Mouse (Mus musculus) urinary bladder, postnatal 25 days (tissue): ENCODE data around the gene Praf2.
"Not testable (repeated sequence)": the region's sequence is repeated elsewhere in the genome, so short reads cannot be mapped to it uniquely, and the experiment has no call there.

ENCODE experiments used
- DNase-seq: peaks from one replicate; pipeline ENCODE4 v3.0.0; 2022; ENCODE audit warnings: low spot score

Gene Praf2

GRCm38 (mm10) chrX:7728215-7728921, at the start of gene Praf2:
Gene Praf2 (plus strand): TSS chrX:7728439.
- DNase-seq = peak; percentile 28

- no peak for DNase-seq
These were observed 49.3 kb upstream of the Praf2 start for GRCm38 (mm10) chrX:7678986-7679385.

DNA sequence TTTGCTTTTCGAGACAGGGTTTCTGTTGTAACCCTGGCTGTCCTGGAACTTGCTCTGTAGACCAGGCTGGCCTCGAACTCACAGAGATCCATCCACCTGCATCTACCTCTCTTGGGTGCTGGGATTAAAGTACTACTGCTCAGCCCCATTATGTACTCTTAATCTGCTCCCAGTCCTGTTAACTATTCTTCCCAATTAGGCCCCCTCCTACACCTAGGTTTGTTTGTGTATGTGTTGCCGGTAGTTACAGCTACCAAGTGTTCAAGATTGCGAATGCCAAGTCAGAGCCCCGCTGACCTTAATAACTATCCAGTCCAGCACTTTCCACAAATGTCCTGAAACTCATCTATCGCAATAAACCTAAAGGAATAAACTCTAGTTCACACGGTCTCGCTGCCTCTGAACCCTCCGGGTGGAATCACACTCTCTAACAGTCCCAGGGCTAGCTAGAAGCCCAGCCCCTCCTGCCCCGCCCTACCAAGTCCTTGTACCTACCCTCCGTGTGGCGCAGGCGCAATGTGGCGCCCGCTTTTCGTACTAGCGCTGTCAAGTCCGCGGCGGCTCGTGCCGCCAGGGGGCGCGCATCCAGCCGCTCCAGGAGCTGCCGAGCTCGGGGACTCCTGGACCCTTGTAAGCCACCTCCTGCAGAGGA, 48.7 kb upstream of the Praf2 start:
- DNase-seq = peak; percentile 80

DNA sequence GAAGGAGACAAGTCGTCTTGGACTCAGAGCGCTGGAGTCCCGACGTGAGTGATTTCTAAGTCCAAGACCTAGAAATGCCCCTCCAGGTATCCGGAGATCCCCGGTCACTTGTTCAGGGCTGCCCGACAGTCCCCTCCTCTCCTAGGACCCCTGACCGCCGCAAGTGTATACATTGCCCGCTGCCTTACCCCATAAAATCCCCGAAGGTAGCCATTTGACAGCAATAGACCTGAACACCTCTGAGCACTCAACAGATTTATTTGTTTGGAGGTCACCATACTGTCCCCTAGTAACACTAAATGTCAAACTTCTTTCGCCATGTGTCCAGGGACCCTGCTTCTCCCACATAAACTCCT, 48.2 kb upstream of the Praf2 start:
- no peak for DNase-seq

DNA sequence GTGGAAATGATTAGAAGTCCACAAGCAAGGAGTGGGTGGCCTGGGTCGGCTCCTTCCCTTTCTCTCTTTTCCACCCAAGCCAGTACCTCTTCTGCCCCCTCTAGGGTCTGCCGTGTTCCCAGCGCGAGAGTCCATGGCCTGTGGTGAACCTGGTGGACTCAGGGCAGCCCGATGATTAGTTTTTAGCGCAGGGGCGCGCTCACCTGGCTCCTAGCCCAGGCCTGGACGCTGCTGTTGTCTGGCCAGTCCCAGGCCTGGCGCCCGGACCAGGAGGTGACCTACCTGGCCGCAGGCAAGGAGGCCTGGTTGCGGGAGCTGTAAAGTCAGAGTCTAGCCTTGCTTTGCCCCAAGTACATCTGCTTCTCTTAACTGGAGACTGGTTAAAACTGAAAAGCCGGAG, 47.4 kb upstream of the Praf2 start, which contains the start of gene Magix:
TSS of gene Magix (minus strand) at position 388 of the 400 bp plus-strand sequence.
- DNase-seq = no peak

DNA sequence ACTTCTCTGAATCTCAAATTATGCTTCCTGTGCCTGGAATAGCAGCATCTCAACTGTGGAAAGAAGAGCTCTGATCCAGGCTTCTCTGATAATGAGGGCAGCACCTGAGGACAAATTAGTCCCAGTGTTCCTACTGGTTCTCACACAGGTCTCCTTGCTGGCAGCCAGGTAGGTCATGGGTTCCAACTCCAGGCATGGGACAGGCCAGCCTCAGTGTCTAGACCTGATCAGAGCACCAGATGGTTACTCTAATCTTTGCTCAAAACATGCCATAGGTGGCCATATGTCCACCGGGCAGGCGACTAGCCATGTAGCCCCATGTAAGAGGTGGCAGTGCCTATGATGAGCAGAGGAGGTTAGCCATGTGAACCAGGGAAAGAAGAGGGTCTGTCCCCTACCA, 39.9 kb upstream of the Praf2 start:
- no peak for DNase-seq

DNA sequence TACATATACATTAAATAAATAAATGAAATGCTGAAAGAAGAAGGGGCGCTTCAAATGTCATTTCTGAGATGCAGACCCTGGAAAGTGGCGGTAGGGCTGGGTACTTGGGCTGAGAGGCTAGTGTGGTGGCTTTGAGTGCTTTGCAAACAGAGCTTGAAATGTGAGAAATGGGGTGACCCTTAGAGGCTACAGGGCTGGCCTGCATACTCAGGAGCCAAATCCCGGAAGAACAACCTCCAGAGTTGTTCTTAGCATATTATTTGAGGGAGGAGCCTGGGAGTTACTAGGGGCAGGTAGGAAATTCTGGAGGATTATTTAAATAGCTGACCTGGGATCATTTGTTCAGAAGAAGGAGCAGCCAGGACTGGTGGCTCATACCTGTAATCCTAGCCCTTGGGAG, 37.8 kb upstream of the Praf2 start:
- DNase-seq = no peak

GRCm38 (mm10) chrX:7692862-7693261, 35.4 kb upstream of the Praf2 start:
- DNase-seq = no peak

- no peak for DNase-seq
These were observed 31.7 kb upstream of the Praf2 start for GRCm38 (mm10) chrX:7696520-7696919.

DNA sequence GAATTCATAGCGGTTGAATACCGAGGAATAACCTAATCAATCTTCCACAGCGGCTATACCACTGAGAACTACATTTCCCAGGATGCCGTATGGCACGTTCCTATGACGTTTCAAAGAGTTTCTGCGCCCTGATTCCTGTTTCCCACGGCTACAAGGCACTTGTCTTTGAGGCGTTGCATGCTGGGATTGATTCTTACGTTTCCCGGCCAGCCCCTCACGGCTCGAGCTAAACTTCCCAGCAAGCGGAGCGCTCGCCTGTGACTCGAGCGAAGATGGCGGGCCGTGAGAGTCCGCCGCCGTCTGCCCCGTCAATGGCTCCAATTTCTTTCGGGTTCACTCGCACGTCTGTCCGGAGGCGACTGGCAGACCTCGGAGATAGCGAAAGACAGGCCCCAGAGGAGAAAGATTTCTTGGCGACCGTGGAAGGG, 31.3 kb upstream of the Praf2 start, which contains the start of gene Gpkow:
TSS of gene Gpkow (plus strand) at position 178 of the 428 bp plus-strand sequence.
- peak; percentile 51 for DNase-seq

GRCm38 (mm10) chrX:7713764-7714134, 14.5 kb upstream of the Praf2 start:
- not testable (repeated sequence) for DNase-seq

- DNase-seq = peak; percentile 73
These were observed 13.9 kb upstream of the Praf2 start, which contains the start of gene Wdr45 for GRCm38 (mm10) chrX:7714135-7714899. Gene Wdr45 (plus strand): TSS chrX:7714333.

GRCm38 (mm10) chrX:7716058-7716457, 12.2 kb upstream of the Praf2 start:
- not testable (repeated sequence) for DNase-seq

DNA sequence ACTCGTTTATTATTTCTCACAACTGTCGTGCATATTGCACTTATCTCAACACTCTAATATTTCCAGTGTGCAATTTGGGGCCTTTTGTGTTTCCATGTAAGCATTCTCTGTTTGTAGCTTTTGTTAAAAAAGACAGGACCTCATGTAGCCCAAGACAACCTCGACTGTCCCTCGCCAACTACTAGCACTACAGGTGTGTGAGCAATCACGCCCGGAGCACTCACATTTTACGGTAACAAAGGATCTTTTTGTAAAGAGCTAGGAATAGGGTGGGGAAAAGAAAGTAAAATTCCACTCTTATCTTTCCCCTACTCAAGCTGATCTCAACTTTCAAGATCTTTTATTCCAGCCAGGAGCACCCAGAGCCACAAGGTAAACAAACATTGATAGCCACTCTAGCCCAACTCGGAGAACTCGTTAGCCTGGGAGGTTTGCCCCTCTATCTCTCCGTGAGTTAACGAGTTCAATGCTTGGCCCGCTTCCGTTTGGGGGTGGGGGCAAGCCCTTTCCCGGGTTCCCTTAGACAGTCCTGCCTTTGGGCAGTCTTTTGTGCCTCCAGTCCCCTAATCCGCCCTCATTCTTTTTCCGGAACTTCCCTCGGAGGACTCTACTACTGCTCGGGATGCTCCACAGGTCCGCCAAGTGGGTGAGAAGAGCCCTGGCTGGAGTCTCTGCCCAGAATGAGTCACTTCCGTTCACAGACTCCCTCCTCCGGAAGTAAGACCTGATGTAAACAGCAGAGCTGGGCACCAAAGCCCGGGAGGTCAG, 6.5 kb upstream of the Praf2 start, which contains the start of gene Gm45208:
TSS of gene Gm45208 (plus strand) at position 732 of the 768 bp plus-strand sequence.
- DNase-seq = peak; percentile 41

- DNase-seq = no peak
These were observed 6.0 kb upstream of the Praf2 start for GRCm38 (mm10) chrX:7722282-7722611.

DNA sequence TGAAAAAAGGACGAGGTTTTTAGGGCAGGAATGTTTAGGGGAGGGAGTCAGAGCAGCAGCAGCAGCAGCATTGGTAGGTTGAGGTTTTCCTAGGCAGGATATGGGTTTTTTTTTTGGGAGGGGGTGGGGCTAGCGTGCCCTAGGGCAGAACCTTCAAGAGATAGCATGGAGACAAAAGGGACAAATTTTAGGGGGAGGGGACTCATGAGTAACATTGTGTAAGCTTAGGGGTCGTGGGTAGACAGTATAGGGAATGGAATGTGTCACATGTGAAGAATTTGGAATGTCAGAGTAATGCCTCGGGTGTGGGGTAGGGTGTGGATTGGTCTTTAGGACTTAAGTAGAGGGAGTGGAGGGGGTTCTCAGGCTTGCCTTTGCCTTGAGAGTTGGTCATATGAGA, 5.5 kb upstream of the Praf2 start:
- DNase-seq = no peak

DNA sequence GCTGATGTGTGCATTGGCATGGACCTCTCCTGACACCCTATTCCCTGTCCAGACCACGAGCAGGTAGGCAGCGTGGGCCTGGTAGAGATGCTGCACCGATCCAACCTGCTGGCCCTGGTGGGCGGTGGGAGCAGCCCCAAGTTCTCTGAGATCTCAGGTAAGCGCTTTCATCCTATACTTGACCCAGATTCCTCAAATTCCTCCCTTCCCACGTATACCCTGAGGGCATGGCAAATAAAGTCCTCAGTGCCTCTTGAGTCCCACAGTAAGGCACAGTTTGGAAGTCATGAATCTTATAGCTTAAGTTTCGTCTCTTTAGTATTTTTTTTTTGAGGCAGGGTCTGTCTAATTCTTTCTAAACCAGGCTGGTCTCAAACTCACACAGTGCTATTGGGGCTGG, 4.1 kb upstream of the Praf2 start:
- no peak for DNase-seq

GRCm38 (mm10) chrX:7725841-7726240, 2.4 kb upstream of the Praf2 start:
- no peak for DNase-seq

DNA sequence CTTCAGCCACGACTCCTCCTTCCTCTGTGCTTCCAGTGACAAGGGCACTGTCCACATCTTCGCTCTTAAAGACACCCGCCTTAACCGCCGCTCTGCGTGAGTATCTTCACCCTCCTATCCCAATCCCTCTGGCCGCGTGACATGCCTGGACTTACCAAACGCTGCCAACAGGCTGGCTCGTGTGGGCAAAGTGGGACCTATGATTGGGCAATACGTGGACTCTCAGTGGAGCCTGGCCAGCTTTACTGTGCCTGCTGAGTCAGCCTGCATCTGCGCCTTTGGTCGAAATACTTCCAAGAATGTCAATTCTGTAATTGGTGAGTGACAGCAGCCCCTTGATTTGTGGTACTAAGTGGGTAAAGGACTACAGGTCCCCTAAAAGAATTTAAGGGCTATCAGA, 1.1 kb upstream of the Praf2 start:
- no peak for DNase-seq

DNA sequence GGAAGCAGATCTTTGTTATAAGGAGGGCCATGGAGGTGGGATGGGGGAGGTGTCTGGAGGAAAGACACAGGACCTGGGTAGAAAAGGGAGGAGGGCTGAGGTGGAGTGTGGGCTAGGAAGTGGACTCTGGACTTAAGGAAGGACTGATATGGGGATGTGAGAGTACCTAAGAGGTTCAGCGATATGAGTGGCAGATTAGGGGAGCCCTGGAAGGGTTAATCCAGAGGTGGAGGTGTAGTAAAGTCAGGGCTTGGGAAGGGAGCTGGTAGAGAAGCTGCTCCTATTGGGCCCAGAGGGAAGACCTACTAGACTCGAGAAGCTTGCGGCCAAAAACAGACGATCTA, 655 bp downstream of the Praf2 start:
- DNase-seq = no peak

GRCm38 (mm10) chrX:7733571-7734156, 5.4 kb downstream of the Praf2 start:
- DNase-seq = peak; percentile 52
